Mouse (Mus musculus): Measurements from ENCODE around the gene Ly6f.
"Not testable (repeated sequence)": the region's sequence is repeated elsewhere in the genome, so short reads cannot be mapped to it uniquely, and the experiment has no call there.

Gene Ly6f

GRCm38 (mm10) chr15:75268121-75268520, at the start of gene Ly6f:
TSS of gene Ly6f (plus strand) at chr15:75268421.
- DNase-seq (ENCODE audit: low spot score): no peak

- DNase-seq (ENCODE audit: low spot score): no peak
These were observed 46.3 kb upstream of the Ly6f start for GRCm38 (mm10) chr15:75221942-75222341.

GRCm38 (mm10) chr15:75237736-75238288, 30.4 kb upstream of the Ly6f start:
- DNase-seq (ENCODE audit: low spot score): no peak

GRCm38 (mm10) chr15:75240558-75240957, 27.7 kb upstream of the Ly6f start:
- DNase-seq (ENCODE audit: low spot score): no peak

- DNase-seq (ENCODE audit: low spot score): no peak
These were observed 25.2 kb upstream of the Ly6f start for GRCm38 (mm10) chr15:75242756-75243640.

GRCm38 (mm10) chr15:75254671-75255070, 13.6 kb upstream of the Ly6f start:
- DNase-seq (ENCODE audit: low spot score): no peak

- DNase-seq (ENCODE audit: low spot score): no peak
These were observed 2.4 kb upstream of the Ly6f start for GRCm38 (mm10) chr15:75265863-75266262.

GRCm38 (mm10) chr15:75266626-75267025, 1.6 kb upstream of the Ly6f start:
- no peak for DNase-seq (ENCODE audit: low spot score)

GRCm38 (mm10) chr15:75268916-75269829, 952 bp downstream of the Ly6f start:
- no peak for DNase-seq (ENCODE audit: low spot score)

GRCm38 (mm10) chr15:75270169-75270568, 1.9 kb downstream of the Ly6f start:
- no peak for DNase-seq (ENCODE audit: low spot score)

GRCm38 (mm10) chr15:75270691-75271362, 2.6 kb downstream of the Ly6f start:
- no peak for DNase-seq (ENCODE audit: low spot score)

GRCm38 (mm10) chr15:75271426-75271825, 3.2 kb downstream of the Ly6f start:
- DNase-seq (ENCODE audit: low spot score): no peak

GRCm38 (mm10) chr15:75271891-75272290, 3.7 kb downstream of the Ly6f start:
- no peak for DNase-seq (ENCODE audit: low spot score)

- DNase-seq (ENCODE audit: low spot score): not testable (repeated sequence)
These were observed 13.8 kb downstream of the Ly6f start for GRCm38 (mm10) chr15:75281991-75282390.

GRCm38 (mm10) chr15:75286512-75286911, 18.3 kb downstream of the Ly6f start:
- not testable (repeated sequence) for DNase-seq (ENCODE audit: low spot score)

GRCm38 (mm10) chr15:75292377-75292776, 24.2 kb downstream of the Ly6f start:
- no peak for DNase-seq (ENCODE audit: low spot score)

- DNase-seq (ENCODE audit: low spot score): peak; percentile 60
These were observed 25.7 kb downstream of the Ly6f start for GRCm38 (mm10) chr15:75293873-75294385.

GRCm38 (mm10) chr15:75306101-75306500, 37.9 kb downstream of the Ly6f start:
- DNase-seq (ENCODE audit: low spot score): no peak

- DNase-seq (ENCODE audit: low spot score): no peak
These were observed 41.0 kb downstream of the Ly6f start for GRCm38 (mm10) chr15:75309186-75309585.

- no peak for DNase-seq (ENCODE audit: low spot score)
These were observed 41.7 kb downstream of the Ly6f start for GRCm38 (mm10) chr15:75309946-75310345.

- DNase-seq (ENCODE audit: low spot score): no peak
These were observed 46.2 kb downstream of the Ly6f start for GRCm38 (mm10) chr15:75314421-75314820.

- DNase-seq (ENCODE audit: low spot score): peak; percentile 21
These were observed 49.0 kb downstream of the Ly6f start for GRCm38 (mm10) chr15:75317255-75317654.

Measured in adipocyte (in vitro differentiated cells).